Mouse (Mus musculus): ENCODE measurements at regions not wholly inside any gene's neighbourhood (a gene's known extent, or its start where the extent isn't known, plus 50 kb on each side); places are given as distances from the start of the nearest gene placed in this dataset.
"Not testable (repeated sequence)": the region's sequence is repeated elsewhere in the genome, so short reads cannot be mapped to it uniquely, and the experiment has no call there.

- no peak for DNase-seq
These were observed 272.5 kb downstream of the Etnk1 start for GRCm38 (mm10) chr6:143439484-143439883.

- no peak for DNase-seq
These were observed 273.4 kb downstream of the Etnk1 start for GRCm38 (mm10) chr6:143440237-143440950.

- no peak for DNase-seq
These were observed 275.3 kb downstream of the Etnk1 start for GRCm38 (mm10) chr6:143442361-143442760.

- DNase-seq = no peak
These were observed 276.4 kb downstream of the Etnk1 start for GRCm38 (mm10) chr6:143443446-143443845.

GRCm38 (mm10) chr6:143444782-143445181 lies 277.8 kb downstream of the Etnk1 start:
- no peak for DNase-seq

- DNase-seq = no peak
These were observed 279.0 kb downstream of the Etnk1 start for GRCm38 (mm10) chr6:143445834-143446552.

GRCm38 (mm10) chr6:143447060-143447459 lies 280.0 kb downstream of the Etnk1 start:
- no peak for DNase-seq

GRCm38 (mm10) chr6:143449071-143449470 lies 282.1 kb downstream of the Etnk1 start:
- no peak for DNase-seq

GRCm38 (mm10) chr6:143451869-143452268 lies 284.8 kb downstream of the Etnk1 start:
- no peak for DNase-seq

- DNase-seq = no peak
These were observed 287.7 kb downstream of the Etnk1 start for GRCm38 (mm10) chr6:143454695-143455218.

GRCm38 (mm10) chr6:143464907-143465537 lies 298.0 kb downstream of the Etnk1 start:
- DNase-seq = no peak

- DNase-seq = not testable (repeated sequence)
These were observed 305.7 kb downstream of the Etnk1 start for GRCm38 (mm10) chr6:143472676-143473075.

- DNase-seq = no peak
These were observed 307.4 kb downstream of the Etnk1 start for GRCm38 (mm10) chr6:143474396-143474795.

- DNase-seq = no peak
These were observed 308.3 kb downstream of the Etnk1 start for GRCm38 (mm10) chr6:143475296-143475695.

GRCm38 (mm10) chr6:143477396-143477795 lies 310.4 kb downstream of the Etnk1 start:
- DNase-seq = no peak

- DNase-seq = no peak
These were observed 312.2 kb downstream of the Etnk1 start for GRCm38 (mm10) chr6:143479239-143479638.

- no peak for DNase-seq
These were observed 312.8 kb downstream of the Etnk1 start for GRCm38 (mm10) chr6:143479701-143480388.

- no peak for DNase-seq
These were observed 315.3 kb downstream of the Etnk1 start for GRCm38 (mm10) chr6:143482272-143482671.

GRCm38 (mm10) chr6:143482868-143483267 lies 315.8 kb downstream of the Etnk1 start:
- DNase-seq = no peak

- DNase-seq = no peak
These were observed 317.9 kb downstream of the Etnk1 start for GRCm38 (mm10) chr6:143484941-143485340.

GRCm38 (mm10) chr6:143487003-143487402 lies 320.0 kb downstream of the Etnk1 start:
- no peak for DNase-seq

- DNase-seq = no peak
These were observed 323.0 kb downstream of the Etnk1 start for GRCm38 (mm10) chr6:143490019-143490418.

- DNase-seq = no peak
These were observed 324.4 kb downstream of the Etnk1 start for GRCm38 (mm10) chr6:143491380-143491779.

All from thymus, postnatal 14 days (tissue).